Mouse (Mus musculus) mature B cell (primary cell): ENCODE data around the gene Sh3bp1.

Experiments used
- in situ Hi-C: fragments of 300-500 bp; cut with MboI; formaldehyde crosslinking; loops from 2 replicates; pipeline ENCODE4 v1.14.3; 2019

The Sh3bp1 gene

GRCm38 (mm10) chr15:78947657-78948056 lies 48.1 kb downstream of the Sh3bp1 start, which contains the start of gene Triobp:
TSS of gene Triobp (plus strand) at chr15:78947724.
- in situ Hi-C loops = no loop called here

GRCm38 (mm10) chr15:78948152-78948725 lies 48.7 kb downstream of the Sh3bp1 start:
- in situ Hi-C loops = no loop called here

- in situ Hi-C loops = no loop called here
Observed at GRCm38 (mm10) chr15:78948883-78949282, 49.3 kb downstream of the Sh3bp1 start.

GRCm38 (mm10) chr15:78955663-78956062 lies 56.1 kb downstream of the Sh3bp1 start:
- in situ Hi-C loops = no loop called here

GRCm38 (mm10) chr15:78956351-78956750 lies 56.8 kb downstream of the Sh3bp1 start:
- in situ Hi-C loops = no loop called here

GRCm38 (mm10) chr15:78957021-78957420 lies 57.5 kb downstream of the Sh3bp1 start:
- in situ Hi-C loops = no loop called here

- in situ Hi-C loops = no loop called here
Observed at GRCm38 (mm10) chr15:78959537-78959936, 60.0 kb downstream of the Sh3bp1 start.

GRCm38 (mm10) chr15:78960088-78960487 lies 60.5 kb downstream of the Sh3bp1 start:
- in situ Hi-C loops = no loop called here
